Mouse (Mus musculus) liver, embryonic 16.5 days (tissue): Measurements from ENCODE around the gene Arhgef12. TPM values are rescaled to one million over a fixed set of nuclear protein-coding genes. Genes with fewer than 3 reads are reported as not detected.

Experiments used
- ATAC-seq: fragments of 200-750 bp; cut with Nextera tagmentation; 2 replicates; pipeline ENCODE4 v1.8.0; 2017; ENCODE audit warnings: low read depth, mild to moderate bottlenecking, moderate number of reproducible peaks, moderate library complexity
- H3K27ac ChIP-seq: fragments of 300-500 bp; sonication (generic); 2 replicates; pipeline ENCODE4 v1.5.1; 2014; ENCODE audit warnings: mild to moderate bottlenecking, low read length
- H3K27me3 ChIP-seq: fragments of 300-500 bp; sonication (generic); 2 replicates; pipeline ENCODE4 v1.6.1; 2014; ENCODE audit warnings: low read depth, low read length, mixed read lengths; ENCODE audit not compliant: control insufficient read depth, insufficient read depth
- H3K36me3 ChIP-seq: fragments of 300-500 bp; sonication (generic); 2 replicates; pipeline ENCODE4 v1.6.1; 2014; ENCODE audit warnings: mild to moderate bottlenecking; ENCODE audit not compliant: control insufficient read depth, insufficient read depth
- H3K4me1 ChIP-seq: fragments of 300-500 bp; sonication (generic); 2 replicates; pipeline ENCODE4 v1.6.1; 2014; ENCODE audit warnings: low read depth, low read length, mixed read lengths; ENCODE audit not compliant: control insufficient read depth
- H3K4me2 ChIP-seq: fragments of 300-500 bp; sonication (generic); 2 replicates; pipeline ENCODE4 v1.6.1; 2014; ENCODE audit warnings: low read depth, low read length, mixed read lengths
- H3K4me3 ChIP-seq: fragments of 300-500 bp; sonication (generic); 2 replicates; pipeline ENCODE4 v1.5.1; 2014; ENCODE audit warnings: low read depth, mild to moderate bottlenecking, low read length
- H3K9ac ChIP-seq: fragments of 300-500 bp; sonication (generic); 2 replicates; pipeline ENCODE4 v1.6.1; 2014; ENCODE audit warnings: low read depth, low read length
- H3K9me3 ChIP-seq: fragments of 300-500 bp; sonication (generic); replicated peaks from 2 replicates; pipeline ENCODE4 v1.6.1; 2016; ENCODE audit warnings: low read length; ENCODE audit not compliant: control insufficient read depth
- WGBS: fragments of 180-500 bp; shearing (Covaris S2); extraction: QIAGEN DNeasy Blood & Tissue Kit; methylation state at CpG from one replicate; pipeline ENCODE4 v1.1.7; 2014; ENCODE audit not compliant: insufficient replicate concordance; 5-methylcytosine and 5-hydroxymethylcytosine counted together
- polyA plus RNA-seq: library from polyadenylated mRNA; unstranded; fragments of >200 nt; fragmentation: Nextera tagmentation; extraction: Ambion mirVana; gene quantifications from 2 replicates; pipeline ENCODE4 v1.2.1, GENCODE M21; 2015

The Arhgef12 gene
- polyA plus RNA-seq, 1 experiment from 2014 or later, result 7.8 TPM

- Histone ChIP-seq H3K36me3 (no peaks in the 10 kb centered on the region), H3K9ac (no peak overlapping the region), H3K4me2 (no peak overlapping the region), H3K4me1 (no peaks in the 10 kb centered on the region), H3K27me3 (no peaks in the 10 kb centered on the region), H3K27ac (no peak overlapping the region), H3K4me3 (no peak overlapping the region), H3K9me3 (no peaks in the 10 kb centered on the region)
- WGBS, result 53% methylated on average over 7 of the region's 7 CpGs
- no peak for ATAC-seq
Measured at GRCm38 (mm10) chr9:42920190-42920589, 186.8 kb downstream of the Arhgef12 start.

GRCm38 (mm10) chr9:42917911-42918310 is 189.1 kb downstream of the Arhgef12 start:
- no peaks in the 10 kb centered on the region for H3K9me3 ChIP-seq
- no peaks in the 10 kb centered on the region for H3K27me3 ChIP-seq
- H3K9ac ChIP-seq, result no peak overlapping the region
- 64% methylated on average over 7 of the region's 7 CpGs for WGBS
- no peaks in the 10 kb centered on the region for H3K4me1 ChIP-seq
- no peak overlapping the region for H3K4me2 ChIP-seq
- no peak for ATAC-seq
- H3K4me3 ChIP-seq, result no peak overlapping the region
- H3K36me3 ChIP-seq, result no peaks in the 10 kb centered on the region
- H3K27ac ChIP-seq, result no peak overlapping the region

Other genes with a start within 250 kb of the Arhgef12 start
- 0.24 and 0.28 TPM in 2 replicates for gene Grik4, start 162.7 kb downstream of the Arhgef12 start, polyA plus RNA-seq
- gene Tmem136, start 9.3 kb upstream of the Arhgef12 start, polyA plus RNA-seq, result 0.49 and 0.78 TPM in 2 replicates
- gene Pou2f3, start 103.1 kb upstream of the Arhgef12 start, polyA plus RNA-seq, result 0.07 TPM in 1 of 2 replicates, not detected in the other
- gene Oaf, start 132.7 kb upstream of the Arhgef12 start, polyA plus RNA-seq, result 24.4 and 29.0 TPM in 2 replicates
- 0.04 TPM in 1 of 2 replicates, not detected in the other for gene Trim29, start 203.6 kb upstream of the Arhgef12 start, polyA plus RNA-seq